Mouse (Mus musculus): Measurements from ENCODE around the gene G6pdx. TPM values are rescaled to one million over a fixed set of nuclear protein-coding genes. Genes with fewer than 3 reads are reported as not detected.

Gene G6pdx
- polyA plus RNA-seq (2014; fragmentation: Nextera tagmentation; extraction: Ambion mirVana): 65.0 and 76.6 TPM in 2 replicates

DNA sequence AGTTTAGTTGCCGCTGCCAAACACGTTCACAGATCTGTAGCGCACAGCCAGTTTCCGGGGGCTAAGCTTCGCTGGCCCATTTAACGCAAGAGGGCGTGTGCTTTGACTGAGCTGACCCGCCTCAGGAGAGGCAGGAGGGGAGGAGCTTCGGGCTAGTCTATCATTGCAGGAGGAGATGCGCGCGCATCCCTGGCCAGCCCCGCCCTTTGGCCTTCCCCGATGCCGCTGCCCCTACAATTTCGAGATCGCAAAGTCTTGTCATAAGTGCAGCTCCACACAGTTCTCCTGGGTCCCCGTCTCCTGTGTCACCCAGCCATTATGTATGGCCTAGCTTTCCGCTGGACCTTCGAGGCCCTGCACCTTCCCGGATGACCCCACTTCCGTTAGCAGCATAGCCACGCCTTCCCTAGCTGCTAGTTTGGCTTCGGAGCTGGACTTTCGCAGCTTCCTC is at the start of gene G6pdx:
Gene G6pdx (minus strand): TSS at position 369 of the 451 bp plus-strand sequence.
- peak within 1 kb of the TSS; percentile 78 for H3K9ac ChIP-seq (ENCODE audit: low read depth, low read length)
- peak within 1 kb of the TSS; percentile 64 for H3K4me2 ChIP-seq
- ATAC-seq (replicated peaks; ENCODE audit: low FRiP score): peak; percentile 81
- DNase-seq (ENCODE audit: low spot score): peak; percentile 84
- H3K27me3 ChIP-seq (replicated peaks; ENCODE audit: control insufficient read depth, insufficient read depth, low read length): no peaks in the 10 kb centered on the region
- peak within 1 kb of the TSS; percentile 67 for H3K4me3 ChIP-seq (ENCODE audit: low read depth, low read length)
- H3K36me3 ChIP-seq (ENCODE audit: control insufficient read depth, insufficient read depth, low read length): no peaks in the 10 kb centered on the region; the same call in 1 of the 2 replicates
- WGBS: 21% methylated on average over 25 of the region's 25 CpGs
- H3K9me3 ChIP-seq (ENCODE audit: control insufficient read depth, low read length): no peaks in the 10 kb centered on the region
- H3K27ac ChIP-seq (ENCODE audit: low read depth, low read length): peak within 1 kb of the TSS; percentile 79
- peaks cover 2% of the 10 kb centered on the region; the same call in 1 of the 2 replicates for H3K4me1 ChIP-seq (replicated peaks; ENCODE audit: control insufficient read depth, insufficient read depth, low read length)

- Histone ChIP-seq H3K4me2 (no peak overlapping the region), H3K27me3 (replicated peaks; ENCODE audit: control insufficient read depth, insufficient read depth, low read length) (no peaks in the 10 kb centered on the region), H3K4me3 (ENCODE audit: low read depth, low read length) (no peak overlapping the region), H3K4me1 (replicated peaks; ENCODE audit: control insufficient read depth, insufficient read depth, low read length) (no peaks in the 10 kb centered on the region), H3K27ac (ENCODE audit: low read depth, low read length) (no peak overlapping the region), H3K9me3 (ENCODE audit: control insufficient read depth, low read length) (no peaks in the 10 kb centered on the region), H3K9ac (ENCODE audit: low read depth, low read length) (no peak overlapping the region), H3K36me3 (ENCODE audit: control insufficient read depth, insufficient read depth, low read length) (no peaks in the 10 kb centered on the region)
- no peak for ATAC-seq (replicated peaks; ENCODE audit: low FRiP score)
- no peak for DNase-seq (ENCODE audit: low spot score)
- 9% methylated on average over 4 of the region's 4 CpGs for WGBS
These were observed 23.8 kb upstream of the G6pdx start for GRCm38 (mm10) chrX:74452773-74453172.

DNA sequence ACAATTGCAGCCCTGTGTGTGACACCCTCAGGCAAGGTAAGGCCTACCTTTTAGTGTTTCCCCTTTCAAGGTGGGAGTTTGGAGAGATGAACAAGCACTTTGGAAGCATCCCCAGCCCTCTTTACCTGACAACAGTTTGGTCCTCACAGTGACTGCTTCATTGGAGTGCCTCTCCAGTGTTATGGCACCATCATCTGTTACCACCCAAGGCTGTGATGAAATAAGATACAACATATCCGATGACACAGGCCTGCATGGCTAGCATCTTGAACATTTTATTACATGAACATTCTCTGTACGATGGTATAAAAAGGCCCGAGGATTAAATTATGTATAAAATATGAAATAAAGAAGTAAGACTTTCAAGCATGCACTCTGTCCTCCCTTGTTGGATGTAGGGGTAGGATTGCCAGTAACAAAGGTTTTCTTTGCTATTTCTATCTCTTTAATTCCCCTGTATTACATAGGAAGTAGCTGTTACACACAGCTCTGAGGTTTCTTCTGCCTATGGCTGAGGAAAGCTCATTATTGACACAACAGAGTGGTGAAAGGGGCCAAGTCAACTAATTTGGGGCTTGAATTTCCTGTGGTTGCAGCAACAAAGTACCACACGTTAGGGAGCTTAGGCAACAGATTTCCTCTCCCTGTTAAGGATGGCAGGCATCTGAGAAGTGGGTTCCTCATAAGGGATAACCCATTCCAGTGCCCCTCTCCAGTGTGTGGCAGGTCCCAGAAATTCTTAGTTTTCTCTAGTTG is 22.3 kb upstream of the G6pdx start:
- Histone ChIP-seq H3K4me3 (ENCODE audit: low read depth, low read length) (no peak overlapping the region), H3K36me3 (ENCODE audit: control insufficient read depth, insufficient read depth, low read length) (no peaks in the 10 kb centered on the region), H3K4me1 (replicated peaks; ENCODE audit: control insufficient read depth, insufficient read depth, low read length) (no peaks in the 10 kb centered on the region), H3K27ac (ENCODE audit: low read depth, low read length) (no peak overlapping the region), H3K4me2 (no peak overlapping the region), H3K9me3 (ENCODE audit: control insufficient read depth, low read length) (no peaks in the 10 kb centered on the region), H3K27me3 (replicated peaks; ENCODE audit: control insufficient read depth, insufficient read depth, low read length) (no peaks in the 10 kb centered on the region), H3K9ac (ENCODE audit: low read depth, low read length) (no peak overlapping the region)
- DNase-seq (ENCODE audit: low spot score): no peak
- WGBS: 72% methylated on average over 4 of the region's 4 CpGs
- no peak for ATAC-seq (replicated peaks; ENCODE audit: low FRiP score)

GRCm38 (mm10) chrX:74429290-74429821 is 362 bp upstream of the G6pdx start:
- ATAC-seq (replicated peaks; ENCODE audit: low FRiP score) (peak; percentile 67), DNase-seq (ENCODE audit: low spot score) (peak; percentile 67)
- Histone ChIP-seq H3K27me3 (replicated peaks; ENCODE audit: control insufficient read depth, insufficient read depth, low read length) (no peaks in the 10 kb centered on the region), H3K4me2 (peak overlapping the region; percentile 64), H3K27ac (ENCODE audit: low read depth, low read length) (peak overlapping the region; percentile 79), H3K4me1 (replicated peaks; ENCODE audit: control insufficient read depth, insufficient read depth, low read length) (peaks cover 2% of the 10 kb centered on the region; the same call in 1 of the 2 replicates), H3K36me3 (ENCODE audit: control insufficient read depth, insufficient read depth, low read length) (no peaks in the 10 kb centered on the region; the same call in 1 of the 2 replicates), H3K9me3 (ENCODE audit: control insufficient read depth, low read length) (no peaks in the 10 kb centered on the region), H3K9ac (ENCODE audit: low read depth, low read length) (peak overlapping the region; percentile 78), H3K4me3 (ENCODE audit: low read depth, low read length) (peak overlapping the region; percentile 67)
- 19% methylated on average over 22 of the region's 22 CpGs for WGBS

DNA sequence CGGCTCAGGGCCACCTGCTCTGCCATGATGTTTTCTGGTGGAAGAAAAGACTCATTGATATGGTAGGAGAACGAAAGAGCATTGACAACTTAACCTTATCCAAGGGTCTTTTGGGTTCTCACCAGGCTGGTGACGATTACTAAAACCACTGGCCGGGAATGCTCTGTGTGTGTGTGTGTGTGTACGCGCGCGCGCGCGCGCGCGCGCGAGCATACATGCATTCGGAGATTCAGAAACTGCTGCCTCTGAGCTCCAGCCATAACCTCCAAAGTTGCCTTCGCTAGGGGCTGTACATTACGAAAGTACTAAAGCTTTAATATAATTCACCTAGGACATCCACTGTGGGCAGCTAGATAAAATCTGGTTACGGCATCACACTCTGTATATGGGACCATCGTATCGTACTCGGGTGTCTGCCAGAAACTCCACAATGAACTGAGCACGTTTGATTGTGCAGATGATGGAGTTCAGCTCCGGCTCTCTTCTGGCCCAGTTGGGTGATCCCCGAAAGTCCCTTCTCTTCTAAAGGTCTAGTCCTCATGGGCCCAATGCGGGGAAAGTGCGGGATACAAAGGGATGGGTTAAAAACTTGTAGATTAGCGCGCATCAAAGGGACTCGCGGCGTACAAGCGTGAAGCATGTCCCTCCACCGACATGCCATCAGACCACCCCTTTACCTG is 708 bp downstream of the G6pdx start:
- peak overlapping the region; percentile 67 for H3K4me3 ChIP-seq (ENCODE audit: low read depth, low read length)
- no peaks in the 10 kb centered on the region for H3K9me3 ChIP-seq (ENCODE audit: control insufficient read depth, low read length)
- WGBS: 20% methylated on average over 35 of the region's 35 CpGs
- H3K9ac ChIP-seq (ENCODE audit: low read depth, low read length): peak overlapping the region; percentile 74
- H3K27me3 ChIP-seq (replicated peaks; ENCODE audit: control insufficient read depth, insufficient read depth, low read length): no peaks in the 10 kb centered on the region
- H3K27ac ChIP-seq (ENCODE audit: low read depth, low read length): peak overlapping the region; percentile 79
- ATAC-seq (replicated peaks; ENCODE audit: low FRiP score): peak; percentile 37
- H3K4me2 ChIP-seq: peak overlapping the region; percentile 64
- DNase-seq (ENCODE audit: low spot score): no peak
- H3K4me1 ChIP-seq (replicated peaks; ENCODE audit: control insufficient read depth, insufficient read depth, low read length): peaks cover 2% of the 10 kb centered on the region; the same call in 1 of the 2 replicates
- H3K36me3 ChIP-seq (ENCODE audit: control insufficient read depth, insufficient read depth, low read length): no peaks in the 10 kb centered on the region

DNA sequence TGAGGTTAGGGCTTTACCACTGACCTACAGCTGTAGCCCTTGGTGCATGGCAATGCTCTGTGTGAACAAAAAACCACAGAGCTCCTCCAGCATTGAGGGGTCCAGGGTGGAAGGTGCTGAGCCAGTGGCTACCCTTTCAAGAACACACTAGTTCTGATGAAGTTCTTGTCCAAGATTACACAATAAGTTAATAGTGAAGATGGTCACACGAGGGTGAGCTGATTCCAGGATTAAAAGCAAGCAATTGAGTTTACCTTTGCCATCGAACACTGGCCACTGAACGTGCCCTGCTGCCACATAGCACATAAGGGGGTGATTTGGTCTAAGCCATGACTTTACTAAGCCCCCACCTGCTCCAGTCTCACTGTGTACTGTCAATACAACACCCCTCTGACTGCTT is 1.9 kb downstream of the G6pdx start:
- DNase-seq (ENCODE audit: low spot score) (no peak), ATAC-seq (replicated peaks; ENCODE audit: low FRiP score) (no peak)
- Histone ChIP-seq H3K27me3 (replicated peaks; ENCODE audit: control insufficient read depth, insufficient read depth, low read length) (no peaks in the 10 kb centered on the region), H3K4me3 (ENCODE audit: low read depth, low read length) (no peak overlapping the region), H3K9ac (ENCODE audit: low read depth, low read length) (no peak overlapping the region), H3K4me1 (replicated peaks; ENCODE audit: control insufficient read depth, insufficient read depth, low read length) (peaks cover 2% of the 10 kb centered on the region; the same call in 1 of the 2 replicates), H3K9me3 (ENCODE audit: control insufficient read depth, low read length) (no peaks in the 10 kb centered on the region), H3K27ac (ENCODE audit: low read depth, low read length) (no peak overlapping the region), H3K4me2 (peak overlapping the region; percentile 64; the same call in 1 of the 2 replicates), H3K36me3 (ENCODE audit: control insufficient read depth, insufficient read depth, low read length) (no peaks in the 10 kb centered on the region)
- 81% methylated on average over 3 of the region's 3 CpGs for WGBS

GRCm38 (mm10) chrX:74426256-74426655 is 2.7 kb downstream of the G6pdx start:
- 64% methylated on average over 1 of the region's 1 CpGs for WGBS
- Histone ChIP-seq H3K27me3 (replicated peaks; ENCODE audit: control insufficient read depth, insufficient read depth, low read length) (no peaks in the 10 kb centered on the region), H3K36me3 (ENCODE audit: control insufficient read depth, insufficient read depth, low read length) (no peaks in the 10 kb centered on the region), H3K4me3 (ENCODE audit: low read depth, low read length) (no peak overlapping the region), H3K27ac (ENCODE audit: low read depth, low read length) (no peak overlapping the region; the same call in 1 of the 2 replicates), H3K4me1 (replicated peaks; ENCODE audit: control insufficient read depth, insufficient read depth, low read length) (peaks cover 2% of the 10 kb centered on the region; the same call in 1 of the 2 replicates), H3K9ac (ENCODE audit: low read depth, low read length) (no peak overlapping the region), H3K4me2 (no peak overlapping the region; the same call in 1 of the 2 replicates), H3K9me3 (ENCODE audit: control insufficient read depth, low read length) (no peaks in the 10 kb centered on the region)
- DNase-seq (ENCODE audit: low spot score) (no peak), ATAC-seq (replicated peaks; ENCODE audit: low FRiP score) (no peak)

DNA sequence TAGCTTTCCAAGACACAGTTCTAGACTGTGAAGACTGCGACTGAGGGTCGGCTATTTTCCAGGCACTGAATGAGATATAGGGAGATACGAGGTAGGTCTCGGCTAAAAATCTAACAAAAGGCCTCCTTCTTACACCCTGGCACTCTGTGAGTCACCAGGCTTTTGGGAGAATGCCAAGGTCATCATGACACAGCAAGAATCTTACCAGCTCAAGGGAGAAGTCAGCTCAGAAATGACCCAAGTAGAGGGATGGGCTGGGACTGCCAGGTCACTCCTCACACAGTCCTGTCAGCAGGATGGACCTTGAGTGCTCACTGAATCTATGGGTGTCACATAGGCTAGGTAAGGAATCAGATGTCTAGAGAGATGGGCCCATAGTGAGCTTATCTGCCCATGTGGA is 3.8 kb downstream of the G6pdx start:
- 82% methylated on average over 4 of the region's 4 CpGs for WGBS
- Histone ChIP-seq H3K9me3 (ENCODE audit: control insufficient read depth, low read length) (no peaks in the 10 kb centered on the region), H3K27me3 (replicated peaks; ENCODE audit: control insufficient read depth, insufficient read depth, low read length) (no peaks in the 10 kb centered on the region), H3K4me1 (replicated peaks; ENCODE audit: control insufficient read depth, insufficient read depth, low read length) (peaks cover 2% of the 10 kb centered on the region; the same call in 1 of the 2 replicates), H3K27ac (ENCODE audit: low read depth, low read length) (peak overlapping the region; percentile 68; the same call in 1 of the 2 replicates), H3K9ac (ENCODE audit: low read depth, low read length) (no peak overlapping the region), H3K4me2 (peak overlapping the region; percentile 38), H3K36me3 (ENCODE audit: control insufficient read depth, insufficient read depth, low read length) (no peaks in the 10 kb centered on the region), H3K4me3 (ENCODE audit: low read depth, low read length) (no peak overlapping the region)
- DNase-seq (ENCODE audit: low spot score) (no peak), ATAC-seq (replicated peaks; ENCODE audit: low FRiP score) (peak; percentile 18)

All from liver, embryonic 11.5 days (tissue).